Mouse (Mus musculus): ENCODE data around the gene Ptpn1. TPM values are rescaled to one million over a fixed set of nuclear protein-coding genes. Genes with fewer than 3 reads are reported as not detected.

Ptpn1 gene
- polyA plus RNA-seq, 1 experiment: 64.6 TPM

GRCm38 (mm10) chr2:167903242-167903952, 28.5 kb upstream of the Ptpn1 start:
- no peak overlapping the region for H3K4me3 ChIP-seq (ENCODE audit: insufficient read depth, poor library complexity, severe bottlenecking)
- H3K79me3 ChIP-seq (ENCODE audit: low read depth): no peaks in the 10 kb centered on the region

GRCm38 (mm10) chr2:167904621-167905367, 27.1 kb upstream of the Ptpn1 start:
- H3K79me2 ChIP-seq (ENCODE audit: control insufficient read depth, insufficient read depth): no peaks in the 10 kb centered on the region
- H3K4me3 ChIP-seq (ENCODE audit: insufficient read depth, poor library complexity, severe bottlenecking): no peak overlapping the region
- no peaks in the 10 kb centered on the region for H3K27me3 ChIP-seq (ENCODE audit: control insufficient read depth, insufficient read depth, insufficient read length)
- no peak overlapping the region for H3ac ChIP-seq (ENCODE audit: control insufficient read depth, insufficient read length, low read depth)
- no peaks in the 10 kb centered on the region for H3K79me3 ChIP-seq (ENCODE audit: low read depth)
- H3K36me3 ChIP-seq (ENCODE audit: control insufficient read depth, insufficient read depth): no peaks in the 10 kb centered on the region
- TF ChIP-seq CTCF (IDR thresholded peaks at IDR 0.05; ENCODE audit: control insufficient read depth, insufficient read depth, insufficient read length): no peak
- no peak for TF ChIP-seq USF1 (IDR thresholded peaks at IDR 0.05; ENCODE audit: low read depth)
- no peak for TF ChIP-seq MAX (IDR thresholded peaks at IDR 0.05)
- TF ChIP-seq MYOD1 (IDR thresholded peaks at IDR 0.05; ENCODE audit: control insufficient read depth, insufficient read length, low read depth): no peak
- TF ChIP-seq FOSL1 (IDR thresholded peaks at IDR 0.05; ENCODE audit: insufficient read depth, low read length, poor library complexity, severe bottlenecking): no peak
- TF ChIP-seq MYOG (IDR thresholded peaks at IDR 0.05; ENCODE audit: control insufficient read depth, extremely low read depth, insufficient read length): no peak
- no peak for TF ChIP-seq CEBPB (IDR thresholded peaks at IDR 0.05; ENCODE audit: low read depth)

More at GRCm38 (mm10) chr2:167903242-167903952, 28.5 kb upstream of the Ptpn1 start:
- H3ac ChIP-seq (ENCODE audit: control insufficient read depth, insufficient read length, low read depth): no peak overlapping the region
- H3K27me3 ChIP-seq (ENCODE audit: control insufficient read depth, insufficient read depth, insufficient read length): no peaks in the 10 kb centered on the region
- TF ChIP-seq MYOG (IDR thresholded peaks at IDR 0.05; ENCODE audit: control insufficient read depth, extremely low read depth, insufficient read length): no peak
- TF ChIP-seq CEBPB (IDR thresholded peaks at IDR 0.05; ENCODE audit: low read depth): no peak
- no peak for TF ChIP-seq CTCF (IDR thresholded peaks at IDR 0.05; ENCODE audit: control insufficient read depth, insufficient read depth, insufficient read length)
- no peak for TF ChIP-seq MAX (IDR thresholded peaks at IDR 0.05)
- TF ChIP-seq USF1 (IDR thresholded peaks at IDR 0.05; ENCODE audit: low read depth): no peak
- no peaks in the 10 kb centered on the region for H3K36me3 ChIP-seq (ENCODE audit: control insufficient read depth, insufficient read depth)
- H3K79me2 ChIP-seq (ENCODE audit: control insufficient read depth, insufficient read depth): no peaks in the 10 kb centered on the region

GRCm38 (mm10) chr2:167905561-167905960, 26.3 kb upstream of the Ptpn1 start:
- Histone ChIP-seq H3K79me3 (ENCODE audit: low read depth) (no peaks in the 10 kb centered on the region), H3ac (ENCODE audit: control insufficient read depth, insufficient read length, low read depth) (no peak overlapping the region), H3K4me3 (ENCODE audit: insufficient read depth, poor library complexity, severe bottlenecking) (no peak overlapping the region), H3K27me3 (ENCODE audit: control insufficient read depth, insufficient read depth, insufficient read length) (no peaks in the 10 kb centered on the region), H3K79me2 (ENCODE audit: control insufficient read depth, insufficient read depth) (no peaks in the 10 kb centered on the region), H3K36me3 (ENCODE audit: control insufficient read depth, insufficient read depth) (no peaks in the 10 kb centered on the region)
- TF ChIP-seq CEBPB (IDR thresholded peaks at IDR 0.05; ENCODE audit: low read depth): no peak
- TF ChIP-seq FOSL1 (IDR thresholded peaks at IDR 0.05; ENCODE audit: insufficient read depth, low read length, poor library complexity, severe bottlenecking): no peak
- no peak for TF ChIP-seq MYOG (IDR thresholded peaks at IDR 0.05; ENCODE audit: control insufficient read depth, extremely low read depth, insufficient read length)
- TF ChIP-seq CTCF (IDR thresholded peaks at IDR 0.05; ENCODE audit: control insufficient read depth, insufficient read depth, insufficient read length): no peak
- no peak for TF ChIP-seq USF1 (IDR thresholded peaks at IDR 0.05; ENCODE audit: low read depth)
- TF ChIP-seq MYOD1 (IDR thresholded peaks at IDR 0.05; ENCODE audit: control insufficient read depth, insufficient read length, low read depth): no peak
- TF ChIP-seq MAX (IDR thresholded peaks at IDR 0.05): no peak

- H3ac ChIP-seq (ENCODE audit: control insufficient read depth, insufficient read length, low read depth): no peak overlapping the region
Observed at GRCm38 (mm10) chr2:167906729-167907128, 25.1 kb upstream of the Ptpn1 start.

GRCm38 (mm10) chr2:167909531-167910177, 22.2 kb upstream of the Ptpn1 start:
- Histone ChIP-seq H3K4me3 (ENCODE audit: insufficient read depth, poor library complexity, severe bottlenecking) (no peak overlapping the region), H3K27me3 (ENCODE audit: control insufficient read depth, insufficient read depth, insufficient read length) (no peaks in the 10 kb centered on the region), H3K79me3 (ENCODE audit: low read depth) (no peaks in the 10 kb centered on the region), H3K36me3 (ENCODE audit: control insufficient read depth, insufficient read depth) (no peaks in the 10 kb centered on the region), H3ac (ENCODE audit: control insufficient read depth, insufficient read length, low read depth) (no peak overlapping the region), H3K79me2 (ENCODE audit: control insufficient read depth, insufficient read depth) (no peaks in the 10 kb centered on the region)
- no peak for TF ChIP-seq MYOG (IDR thresholded peaks at IDR 0.05; ENCODE audit: control insufficient read depth, extremely low read depth, insufficient read length)
- no peak for TF ChIP-seq FOSL1 (IDR thresholded peaks at IDR 0.05; ENCODE audit: insufficient read depth, low read length, poor library complexity, severe bottlenecking)
- no peak for TF ChIP-seq MYOD1 (IDR thresholded peaks at IDR 0.05; ENCODE audit: control insufficient read depth, insufficient read length, low read depth)
- no peak for TF ChIP-seq CTCF (IDR thresholded peaks at IDR 0.05; ENCODE audit: control insufficient read depth, insufficient read depth, insufficient read length)
- TF ChIP-seq CEBPB (IDR thresholded peaks at IDR 0.05; ENCODE audit: low read depth): no peak
- TF ChIP-seq USF1 (IDR thresholded peaks at IDR 0.05; ENCODE audit: low read depth): no peak
- no peak for TF ChIP-seq MAX (IDR thresholded peaks at IDR 0.05)

More at GRCm38 (mm10) chr2:167906729-167907128, 25.1 kb upstream of the Ptpn1 start:
- Histone ChIP-seq H3K79me2 (ENCODE audit: control insufficient read depth, insufficient read depth) (no peaks in the 10 kb centered on the region), H3K4me3 (ENCODE audit: insufficient read depth, poor library complexity, severe bottlenecking) (no peak overlapping the region), H3K79me3 (ENCODE audit: low read depth) (no peaks in the 10 kb centered on the region), H3K27me3 (ENCODE audit: control insufficient read depth, insufficient read depth, insufficient read length) (no peaks in the 10 kb centered on the region), H3K36me3 (ENCODE audit: control insufficient read depth, insufficient read depth) (no peaks in the 10 kb centered on the region)
- TF ChIP-seq CEBPB (IDR thresholded peaks at IDR 0.05; ENCODE audit: low read depth) (no peak), USF1 (IDR thresholded peaks at IDR 0.05; ENCODE audit: low read depth) (no peak), FOSL1 (IDR thresholded peaks at IDR 0.05; ENCODE audit: insufficient read depth, low read length, poor library complexity, severe bottlenecking) (no peak), MYOD1 (IDR thresholded peaks at IDR 0.05; ENCODE audit: control insufficient read depth, insufficient read length, low read depth) (no peak), MAX (IDR thresholded peaks at IDR 0.05) (no peak), CTCF (IDR thresholded peaks at IDR 0.05; ENCODE audit: control insufficient read depth, insufficient read depth, insufficient read length) (no peak)
